Comparison of ENCODE assay signal across 13 mouse cellular contexts in genomic region chr14:62132353-62132816, GRCm38 (mm10).
"Had no signal": no experiment of that assay in that cellular context is flagged by ENCODE, and none has a peak within 500 bp of the region (broad histone marks: within the 10 kb centered on the region; RNA-seq: fewer than 3 reads in every experiment).

No protein-coding gene starts in this region.

- DNase-seq: kidney, adult 18-20 months; kidney, postnatal 10 days; kidney, postnatal 4 days; left cerebral cortex, postnatal 4 days; liver, embryonic 13.5 days; midbrain, embryonic 14.5 days; right cerebral cortex, adult 18-20 months; right cerebral cortex, postnatal 25 days had no signal

- H3K36me3 ChIP-seq: intestine, embryonic 15.5 days; limb, embryonic 13.5 days; liver, embryonic 13.5 days; midbrain, embryonic 10.5 days; neural tube, embryonic 15.5 days had no signal

- H3K27me3 ChIP-seq: intestine, embryonic 15.5 days; limb, embryonic 13.5 days; liver, embryonic 13.5 days; neural tube, embryonic 15.5 days had no signal

- H3K27ac ChIP-seq: intestine, embryonic 15.5 days; limb, embryonic 13.5 days; liver, embryonic 13.5 days; midbrain, embryonic 10.5 days; neural tube, embryonic 15.5 days had no signal

- H3K9ac ChIP-seq: intestine, embryonic 15.5 days; limb, embryonic 13.5 days; liver, embryonic 13.5 days; neural tube, embryonic 15.5 days had no signal

- H3K4me3 ChIP-seq: intestine, embryonic 15.5 days; limb, embryonic 13.5 days; liver, embryonic 13.5 days; midbrain, embryonic 10.5 days; myocyte; neural tube, embryonic 15.5 days had no signal

- H3K4me2 ChIP-seq: intestine, embryonic 15.5 days; limb, embryonic 13.5 days; liver, embryonic 13.5 days; neural tube, embryonic 15.5 days had no signal

- ATAC-seq: intestine, embryonic 15.5 days had no signal

- H3K9me3 ChIP-seq: intestine, embryonic 15.5 days; liver, embryonic 13.5 days had no signal

- H3K4me1 ChIP-seq: intestine, embryonic 15.5 days; liver, embryonic 13.5 days; midbrain, embryonic 10.5 days; neural tube, embryonic 15.5 days had no signal
